Mouse (Mus musculus) embryonic facial prominence, embryonic 10.5 days (tissue): ENCODE results near the gene Zscan4-ps3. TPM values are rescaled to one million over a fixed set of nuclear protein-coding genes. Genes with fewer than 3 reads are reported as not detected.
"Not testable (repeated sequence)": the region's sequence is repeated elsewhere in the genome, so short reads cannot be mapped to it uniquely, and the experiment has no call there.

Source experiments
- DNase-seq: peaks from one replicate; pipeline ENCODE4 v3.0.0-alpha.2; 2017; ENCODE audit warnings: low spot score
- H3K27ac ChIP-seq: fragments of 300-500 bp; sonication (generic); replicated peaks from 2 replicates; pipeline ENCODE4 v1.5.1; 2016; ENCODE audit warnings: mild to moderate bottlenecking
- H3K27me3 ChIP-seq: fragments of 300-500 bp; sonication (generic); replicated peaks from 2 replicates; pipeline ENCODE4 v1.6.1; 2016; ENCODE audit warnings: low read depth, mild to moderate bottlenecking; ENCODE audit not compliant: poor library complexity, severe bottlenecking
- H3K36me3 ChIP-seq: fragments of 300-500 bp; sonication (generic); replicated peaks from 2 replicates; pipeline ENCODE4 v1.6.1; 2016; ENCODE audit warnings: mild to moderate bottlenecking, moderate library complexity
- H3K4me1 ChIP-seq: fragments of 300-500 bp; sonication (generic); 2 replicates; pipeline ENCODE4 v1.6.1; 2016
- H3K4me3 ChIP-seq: fragments of 300-500 bp; sonication (generic); 2 replicates; pipeline ENCODE4 v1.5.1; 2016; ENCODE audit warnings: mild to moderate bottlenecking, moderate library complexity
- H3K9me3 ChIP-seq: fragments of 300-500 bp; sonication (generic); 2 replicates; pipeline ENCODE4 v1.6.1; 2016; ENCODE audit warnings: mild to moderate bottlenecking
- WGBS: fragments of 180-500 bp; shearing (Covaris S2); methylation state at CpG from one replicate; pipeline ENCODE4 v1.1.7; 2016; 5-methylcytosine and 5-hydroxymethylcytosine counted together
- polyA plus RNA-seq: library from polyadenylated mRNA; unstranded; fragments of >200 nt; fragmentation: Nextera tagmentation; extraction: Ambion mirVana; gene quantifications from 2 replicates; pipeline ENCODE4 v1.2.1, GENCODE M21; 2016

Zscan4-ps3 gene
- not detected in 2 replicates for polyA plus RNA-seq

DNA sequence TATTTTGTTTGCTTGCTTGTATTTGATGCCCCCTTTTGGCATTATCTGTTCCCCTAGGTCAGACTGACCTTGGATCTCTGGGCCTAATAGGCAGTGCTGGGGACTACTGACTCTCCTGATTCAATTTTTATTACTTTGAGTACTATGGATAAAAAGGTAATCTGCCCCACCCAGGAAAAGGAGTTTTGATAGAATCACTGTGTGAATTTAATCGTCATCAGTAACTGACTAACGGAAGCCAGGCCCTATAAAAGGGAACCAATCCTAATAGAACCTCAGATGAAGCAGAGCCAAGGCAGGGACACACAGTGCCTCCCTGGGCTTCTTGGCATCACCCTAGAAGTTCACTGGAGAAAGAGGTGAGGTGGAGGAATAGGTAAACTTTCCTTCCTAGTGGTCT lies at the start of gene Zscan4-ps3:
Gene Zscan4-ps3 (plus strand): TSS at position 301 of the 400 bp plus-strand sequence.
- H3K4me3 ChIP-seq, DNase-seq, H3K36me3 ChIP-seq, H3K27ac ChIP-seq, H3K4me1 ChIP-seq, H3K9me3 ChIP-seq, H3K27me3 ChIP-seq: not testable (repeated sequence)
- 79% methylated on average over 2 of the region's 2 CpGs for WGBS

DNA sequence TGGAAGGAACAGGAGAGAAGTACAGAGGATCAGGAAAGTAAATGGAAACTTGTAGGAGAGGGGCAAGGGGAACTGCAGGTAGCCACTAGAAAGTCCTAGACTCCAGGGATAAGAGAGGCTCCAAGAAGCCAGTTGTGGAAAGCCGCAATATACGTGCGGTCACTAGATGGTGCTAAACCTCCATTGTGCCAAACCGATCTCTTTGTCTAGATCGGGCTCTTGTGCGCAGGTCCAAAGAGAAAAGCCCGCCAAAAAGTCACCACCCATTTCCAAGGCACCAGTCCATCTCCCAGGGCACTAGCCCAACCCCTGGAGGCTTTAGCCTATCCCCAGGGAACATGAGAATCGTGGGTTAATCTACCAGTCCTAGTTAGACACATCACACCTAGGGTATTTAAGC lies 8.0 kb downstream of the Zscan4-ps3 start:
- WGBS: 7% methylated on average over 8 of the region's 8 CpGs
- H3K27ac ChIP-seq, H3K4me3 ChIP-seq, H3K27me3 ChIP-seq, H3K36me3 ChIP-seq, H3K9me3 ChIP-seq, H3K4me1 ChIP-seq: not testable (repeated sequence)
- peak; percentile 20 for DNase-seq

Other genes starting within 250 kb of the Zscan4-ps3 start
- gene Zscan4f, start 211.4 kb upstream of the Zscan4-ps3 start, polyA plus RNA-seq: not detected in 2 replicates
- gene Zscan4-ps2, start 95.0 kb upstream of the Zscan4-ps3 start, polyA plus RNA-seq: not detected in 2 replicates
- gene Vmn1r72, start 70.8 kb downstream of the Zscan4-ps3 start, polyA plus RNA-seq: not detected in 2 replicates
- gene Vmn1r73, start 121.0 kb downstream of the Zscan4-ps3 start, polyA plus RNA-seq: not detected in 2 replicates
- not detected in 2 replicates for gene Vmn1r74, start 224.7 kb downstream of the Zscan4-ps3 start, polyA plus RNA-seq